Mouse (Mus musculus): ENCODE results near the gene Utp4. TPM values are rescaled to one million over a fixed set of nuclear protein-coding genes. Genes with fewer than 3 reads are reported as not detected.
A peak's percentile ranks its signal among the peaks of the same experiment; 100 is the strongest.
"Not testable (repeated sequence)": the region's sequence is repeated elsewhere in the genome, so short reads cannot be mapped to it uniquely, and the experiment has no call there.

The Utp4 gene
- polyA plus RNA-seq, 2 experiments from 2014 or later, result 40.0 to 54.3 TPM

DNA sequence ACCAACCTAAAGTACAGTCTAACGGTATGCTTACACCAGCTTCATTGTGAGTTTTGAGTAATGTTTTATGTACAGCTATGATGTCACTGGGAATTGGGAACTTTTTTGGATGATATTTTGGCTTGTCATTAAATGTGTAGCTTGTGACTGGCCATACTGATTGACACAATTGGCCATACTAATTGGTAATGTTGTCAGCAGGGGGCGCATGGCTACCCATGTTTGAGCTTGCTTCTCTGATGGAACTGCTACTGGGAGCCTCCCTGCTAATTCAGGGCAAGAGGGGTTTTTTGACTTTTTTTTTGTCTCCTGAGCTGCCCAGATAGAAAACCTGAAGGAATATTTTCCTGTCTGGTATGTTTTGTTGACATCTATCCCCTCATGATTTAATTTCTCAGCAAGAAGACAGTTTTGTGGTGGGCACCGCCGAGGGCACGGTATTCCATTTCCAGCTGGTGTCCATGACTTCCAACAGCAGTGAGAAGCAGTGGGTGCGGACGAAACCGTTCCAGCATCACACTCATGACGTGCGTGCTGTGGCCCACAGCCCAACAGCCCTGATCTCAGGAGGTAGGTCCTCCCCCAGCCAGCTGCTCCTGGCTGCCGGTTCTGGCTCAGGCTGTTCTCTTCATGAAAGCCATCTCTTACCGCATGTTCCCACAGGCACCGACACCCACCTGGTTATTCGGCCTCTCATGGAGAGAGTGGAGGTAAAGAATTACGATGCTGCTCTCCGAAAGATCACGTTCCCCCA is 12.5 kb downstream of the Utp4 start:
- ATAC-seq, result no peak

DNA sequence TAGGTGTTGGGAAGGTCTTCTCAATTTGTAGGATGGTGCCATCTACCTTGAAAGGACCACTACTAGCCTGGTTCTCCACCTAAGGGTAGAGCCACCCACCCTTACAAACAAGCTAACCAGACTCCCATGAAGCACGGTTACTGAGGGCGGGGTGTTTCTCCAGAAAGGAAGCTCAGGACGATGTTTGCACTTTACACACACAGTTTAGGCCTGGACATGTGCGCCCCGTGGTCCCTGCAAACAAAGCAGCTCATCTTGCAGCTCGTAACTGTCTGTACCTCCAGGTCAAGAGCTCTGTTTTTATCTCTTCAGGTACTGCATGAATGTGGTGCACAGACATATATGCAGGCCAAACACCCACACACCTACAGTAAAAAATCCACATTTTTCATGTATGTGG is 13.2 kb downstream of the Utp4 start:
- ATAC-seq, result no peak

DNA sequence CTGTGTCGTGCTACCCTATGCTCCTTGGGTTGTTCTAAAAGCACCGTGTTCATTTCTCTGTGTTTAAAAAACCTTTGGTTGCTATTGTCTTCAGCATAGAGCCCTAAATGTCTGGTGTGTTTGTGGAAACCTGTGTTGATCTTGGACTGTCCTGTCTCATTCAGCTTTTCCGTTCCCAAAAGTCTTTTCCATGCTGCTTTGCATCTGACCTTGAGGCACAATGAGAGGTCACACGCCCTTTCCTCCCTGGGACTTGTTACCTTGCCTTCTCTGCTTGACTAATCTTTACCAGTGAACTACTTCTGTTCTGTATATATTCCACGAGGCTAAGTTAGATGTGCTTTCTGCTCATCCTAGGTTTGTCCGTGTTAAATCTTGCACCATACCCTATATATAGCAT is 14.0 kb downstream of the Utp4 start:
- no peak for ATAC-seq

DNA sequence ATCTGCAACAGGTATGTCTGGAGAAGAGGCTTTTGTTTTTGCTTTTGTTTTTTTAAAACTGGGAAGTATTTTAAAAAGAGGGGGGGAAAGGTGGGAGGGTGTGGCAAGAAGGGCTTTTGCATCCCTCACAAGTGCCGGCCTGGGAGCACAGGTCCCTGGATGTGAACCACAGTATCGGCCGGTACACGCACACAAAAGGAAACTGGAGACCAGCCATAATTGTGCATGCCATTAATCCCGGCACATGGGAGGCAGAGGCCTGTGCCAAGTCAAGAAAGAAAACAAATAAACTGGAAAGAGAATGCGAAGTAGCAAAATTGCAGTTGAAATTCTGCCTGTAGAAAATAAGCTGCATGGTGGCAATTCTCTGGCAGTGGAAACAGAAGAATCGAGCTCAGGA is 14.9 kb downstream of the Utp4 start:
- ATAC-seq, result no peak

DNA sequence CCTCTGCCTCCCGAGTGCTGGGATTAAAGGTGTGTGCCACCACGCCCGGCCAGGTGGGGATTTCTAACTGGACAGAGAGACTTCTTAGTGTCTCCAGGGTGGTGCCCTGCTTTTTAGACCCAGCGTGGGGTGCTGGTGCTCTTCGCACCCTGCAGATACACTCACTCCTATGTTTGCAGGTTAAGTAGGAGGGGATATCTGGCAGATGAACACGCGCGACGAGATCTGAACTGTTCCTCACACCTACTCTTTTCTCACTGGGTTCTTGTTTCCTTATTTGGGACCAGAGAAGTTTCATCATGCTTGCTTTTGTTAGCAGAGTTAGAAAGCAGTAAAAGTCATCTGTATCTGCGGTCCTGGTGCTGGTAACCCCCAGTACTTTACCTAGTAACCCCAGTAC is 20.2 kb downstream of the Utp4 start:
- ATAC-seq, result no peak

DNA sequence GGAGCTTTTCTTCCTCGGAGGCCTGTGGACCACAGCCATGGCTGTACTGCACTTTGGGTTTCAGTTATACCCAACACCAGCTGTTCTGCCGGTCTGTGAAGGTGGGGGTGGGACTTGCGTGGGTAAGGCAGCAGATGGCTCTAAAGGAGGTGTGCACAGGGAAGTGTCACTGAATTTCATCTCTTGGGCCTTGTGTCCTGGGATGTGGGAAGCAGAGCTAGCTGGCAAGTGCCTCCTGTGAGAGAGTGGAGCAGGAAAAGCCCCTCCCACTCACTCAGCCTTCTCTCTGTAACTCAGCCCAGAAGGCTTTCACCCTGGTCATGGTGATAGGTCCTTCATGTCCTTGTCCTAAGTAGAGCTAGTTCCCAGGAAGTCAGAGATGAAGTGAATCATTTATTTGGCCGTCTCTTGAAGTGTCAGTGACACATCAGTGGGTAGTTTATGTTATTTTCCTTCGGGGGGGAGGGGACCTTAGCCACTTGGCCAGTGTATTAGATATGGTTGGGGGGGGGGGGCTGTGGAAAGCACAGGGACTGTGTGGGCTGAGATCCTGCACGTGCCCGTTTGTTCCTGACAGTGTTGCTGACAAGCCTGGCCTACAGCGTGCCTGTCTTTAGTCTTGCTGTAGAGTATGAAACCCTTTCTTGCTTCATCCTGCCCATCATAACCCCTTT is 26.4 kb downstream of the Utp4 start:
- no peak for ATAC-seq

DNA sequence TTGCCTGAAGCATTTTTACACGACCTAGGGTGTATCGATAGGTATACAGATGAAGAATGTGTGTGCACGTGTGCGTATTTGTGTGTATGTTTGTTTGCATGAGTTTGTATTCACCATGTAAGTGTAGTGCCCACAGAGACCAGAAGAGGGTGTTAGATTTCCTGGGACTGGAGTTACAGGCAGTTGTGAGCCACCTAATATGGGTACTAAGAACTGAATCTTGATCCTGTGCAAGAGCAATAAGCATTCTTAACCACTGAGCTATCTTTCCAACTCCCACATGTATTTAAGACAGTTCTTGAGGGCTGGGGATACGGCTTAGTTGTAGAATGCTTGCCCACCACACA is 26.9 kb downstream of the Utp4 start:
- no peak for ATAC-seq

DNA sequence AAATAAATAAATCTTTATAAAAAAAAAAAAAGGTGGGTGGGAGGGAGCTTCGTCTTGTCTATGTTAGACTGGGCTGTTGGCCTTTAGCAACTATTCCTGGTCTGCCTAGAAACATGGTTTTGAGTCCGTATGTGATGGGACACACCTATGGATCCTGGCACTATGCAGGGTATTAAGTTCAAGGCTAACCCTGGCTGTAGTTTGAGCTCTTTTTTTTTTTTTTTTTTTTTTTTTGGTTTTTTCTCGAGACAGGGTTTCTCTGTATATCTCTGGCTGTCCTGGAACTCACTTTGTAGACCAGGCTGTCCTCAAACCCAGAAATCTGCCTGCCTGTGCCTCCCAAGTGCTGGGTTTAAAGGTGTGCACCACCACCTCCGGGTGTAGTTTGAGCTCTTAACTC is 30.6 kb downstream of the Utp4 start:
- no peak for ATAC-seq

DNA sequence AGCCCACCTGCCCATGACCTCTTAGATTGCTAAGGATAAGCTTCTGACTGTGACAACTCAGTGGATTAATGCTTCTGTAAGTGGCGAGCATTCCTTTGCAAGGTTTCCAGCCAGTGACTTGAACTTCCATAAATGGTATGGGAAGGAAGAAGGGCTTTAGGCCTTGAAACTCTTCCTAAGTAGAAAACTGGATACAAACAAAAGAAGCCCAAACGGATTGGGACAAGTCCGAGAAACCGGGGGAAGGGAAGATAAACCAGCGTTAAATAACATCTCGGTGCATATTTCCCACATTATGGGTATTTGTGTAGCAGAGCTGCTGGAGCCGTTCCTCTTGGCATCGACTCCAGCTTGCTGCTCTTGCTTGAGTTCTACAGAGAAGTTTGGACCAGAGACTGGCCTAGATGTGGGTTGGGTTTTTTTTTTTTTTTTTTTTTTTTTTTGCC is 31.5 kb downstream of the Utp4 start:
- no peak for ATAC-seq

DNA sequence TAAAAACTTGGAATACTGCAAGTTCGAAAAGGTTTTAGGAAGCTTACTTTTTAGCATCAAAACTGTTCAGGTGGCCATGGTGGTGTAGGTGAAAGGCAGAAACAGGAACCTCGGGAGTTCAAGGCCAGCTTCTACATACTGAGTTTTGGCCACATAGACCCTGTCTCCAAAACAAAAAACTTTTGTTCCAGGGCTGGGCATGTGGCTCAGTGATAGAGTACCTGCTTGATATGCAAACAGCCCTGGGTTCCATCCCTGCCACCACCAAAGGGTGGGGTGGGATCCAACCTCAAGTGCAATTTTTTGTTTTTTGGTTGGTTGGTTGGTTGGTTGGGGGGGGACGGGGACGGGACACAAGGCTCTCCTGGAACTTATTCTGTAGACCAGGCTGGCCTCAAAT is 32.0 kb downstream of the Utp4 start:
- no peak for ATAC-seq

DNA sequence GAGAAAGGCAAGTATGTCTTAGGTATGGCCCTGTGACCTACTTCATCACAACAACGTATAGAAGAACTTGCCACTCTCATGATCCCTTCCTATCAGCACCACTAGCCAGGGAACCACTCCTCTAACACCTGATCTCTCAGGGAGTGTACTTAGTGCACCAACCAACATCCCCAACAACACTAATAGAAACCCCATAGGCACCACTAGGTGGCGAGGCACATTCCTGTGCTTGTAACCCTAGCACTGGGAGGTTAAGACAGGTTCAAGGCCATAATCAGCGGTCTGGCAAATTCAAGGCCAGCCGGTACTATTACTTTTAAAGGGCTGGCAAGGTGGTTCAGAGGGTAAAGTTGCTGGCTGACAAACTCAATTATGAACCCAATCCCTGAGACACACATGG is 33.8 kb downstream of the Utp4 start:
- ATAC-seq, result no peak

DNA sequence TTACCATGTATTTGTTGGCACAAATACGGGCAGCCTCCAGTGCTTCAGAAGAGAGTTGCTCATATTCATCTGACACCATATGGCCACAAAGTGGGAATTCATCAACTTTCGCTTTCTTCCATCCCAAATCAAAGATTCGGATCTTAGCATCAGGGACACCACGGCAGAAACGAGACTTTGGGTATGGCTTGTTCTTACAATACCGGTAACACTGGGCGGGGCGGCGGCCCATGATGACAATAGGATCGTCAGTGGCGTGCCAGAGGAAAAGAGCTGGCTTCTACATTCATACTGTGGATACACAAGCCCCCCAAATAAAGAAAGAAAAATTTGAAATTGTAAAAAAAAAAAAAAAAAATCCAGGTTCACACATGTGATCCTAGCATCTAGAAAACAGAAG is 34.7 kb downstream of the Utp4 start:
- not testable (repeated sequence) for ATAC-seq

DNA sequence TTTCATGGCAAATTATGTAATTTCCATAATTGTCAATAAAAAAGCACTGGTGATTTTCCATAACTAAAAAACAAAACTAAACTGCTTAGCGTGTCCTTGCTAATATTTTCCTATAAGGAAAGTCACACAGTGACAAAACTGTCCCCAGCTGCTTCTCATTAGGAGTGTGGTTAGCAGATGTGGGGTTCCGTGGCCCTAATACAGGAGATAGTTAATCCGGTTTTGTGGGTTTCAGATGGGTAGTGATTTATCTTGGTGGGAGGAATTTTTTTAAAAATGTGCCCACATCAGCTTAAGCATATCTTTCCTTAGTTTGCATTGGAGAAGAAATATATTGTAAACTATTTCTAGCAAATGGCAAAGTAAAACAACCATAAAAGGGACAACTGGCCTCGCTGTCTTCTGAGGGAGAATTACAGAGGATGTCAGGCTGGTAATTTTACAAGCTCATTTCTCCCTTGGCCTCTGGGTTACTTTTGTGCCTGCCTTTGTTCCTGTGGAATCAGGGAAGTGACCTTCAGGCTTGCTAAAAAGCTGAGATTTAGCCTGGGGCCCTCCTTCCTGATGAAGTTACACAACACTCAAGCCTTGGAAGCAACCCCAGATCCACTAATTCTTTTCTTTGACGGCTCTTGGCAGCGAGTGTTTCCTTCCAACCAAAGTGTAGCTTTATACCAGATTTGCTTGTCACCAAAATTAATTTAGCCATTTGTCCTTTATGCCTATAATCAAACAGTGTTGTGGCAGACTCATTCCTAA is 35.9 kb downstream of the Utp4 start:
- no peak for ATAC-seq

DNA sequence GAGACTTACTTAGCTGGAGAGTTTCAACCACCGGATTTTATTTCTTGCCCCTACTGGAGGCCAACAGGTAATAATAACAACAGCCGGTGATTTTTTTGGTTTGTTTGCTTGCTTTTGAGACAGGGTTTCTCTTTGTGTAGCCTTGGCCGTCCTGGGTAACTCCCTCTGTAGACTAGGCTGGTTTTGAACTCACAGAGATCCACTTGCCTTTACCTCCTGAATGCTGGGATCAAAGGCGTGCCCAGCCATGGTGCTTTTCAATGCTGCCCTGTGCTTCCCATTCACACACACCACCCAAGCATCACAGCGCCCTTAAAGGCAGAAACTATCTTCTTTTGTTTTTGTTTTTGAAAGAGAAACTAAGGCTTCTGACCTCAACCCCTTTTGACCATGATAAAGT is 36.5 kb downstream of the Utp4 start:
- no peak for ATAC-seq

DNA sequence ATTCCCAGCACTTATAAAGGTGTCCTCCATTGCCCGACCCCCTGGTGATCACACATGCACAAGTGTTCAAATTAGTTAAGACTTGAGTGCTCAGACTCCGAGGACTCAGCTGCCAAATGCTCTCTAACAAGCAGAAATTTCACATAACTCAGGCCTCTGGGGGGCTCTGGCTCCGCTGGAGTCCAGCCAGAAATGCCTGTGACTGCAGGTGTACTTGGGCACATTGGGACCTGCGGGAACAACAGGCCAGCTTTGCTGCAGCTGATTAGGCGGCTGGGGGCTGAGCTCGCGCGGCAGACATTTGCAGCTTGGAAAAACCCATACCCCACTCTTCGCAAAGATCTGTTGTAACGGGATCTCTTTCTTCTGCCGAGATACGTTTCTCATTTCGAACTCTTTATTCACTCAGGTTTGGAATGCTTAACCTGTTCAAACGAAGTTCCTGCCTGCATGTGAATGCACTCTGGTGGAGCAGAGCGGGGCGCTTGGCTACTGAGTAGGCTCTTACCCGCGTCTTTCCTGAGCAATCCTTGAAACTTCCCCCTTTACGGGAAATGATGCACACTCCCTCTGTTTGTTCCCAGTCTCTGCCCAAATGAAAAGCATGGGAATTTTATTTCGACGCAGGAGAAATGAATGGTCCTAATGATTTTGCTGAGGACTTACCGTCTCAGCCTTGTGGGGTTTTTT is 39.1 kb downstream of the Utp4 start:
- no peak for ATAC-seq

DNA sequence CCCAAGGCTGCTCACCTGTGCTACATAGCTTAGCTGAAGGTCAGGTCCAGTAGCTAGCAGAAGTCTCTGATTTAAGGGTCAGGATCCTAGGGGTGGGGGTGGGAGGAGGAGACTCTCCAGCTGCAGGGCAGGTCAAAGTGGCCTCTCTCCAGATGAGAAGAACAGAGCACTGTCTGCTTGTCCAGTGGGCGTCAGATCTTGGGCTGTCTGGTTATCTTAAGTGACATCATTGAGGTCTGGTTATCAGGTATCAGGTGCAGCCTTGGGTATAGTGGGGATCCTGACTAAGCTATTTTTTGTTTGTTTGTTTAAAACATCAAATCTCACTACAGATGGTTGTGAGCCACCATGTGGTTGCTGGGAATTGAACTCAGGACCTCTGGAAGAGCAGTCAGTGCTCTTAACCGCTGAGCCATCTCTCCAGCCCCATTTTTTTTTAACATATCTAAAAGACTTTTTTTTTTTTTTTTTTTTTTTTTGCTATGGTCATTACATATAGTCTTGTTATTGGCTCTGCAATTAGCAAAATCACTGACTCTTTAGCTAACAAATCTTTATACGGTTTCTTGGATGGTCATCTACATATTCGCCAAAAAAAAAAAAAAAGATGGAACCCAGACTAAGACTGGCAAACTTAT is 40.2 kb downstream of the Utp4 start:
- no peak for ATAC-seq

DNA sequence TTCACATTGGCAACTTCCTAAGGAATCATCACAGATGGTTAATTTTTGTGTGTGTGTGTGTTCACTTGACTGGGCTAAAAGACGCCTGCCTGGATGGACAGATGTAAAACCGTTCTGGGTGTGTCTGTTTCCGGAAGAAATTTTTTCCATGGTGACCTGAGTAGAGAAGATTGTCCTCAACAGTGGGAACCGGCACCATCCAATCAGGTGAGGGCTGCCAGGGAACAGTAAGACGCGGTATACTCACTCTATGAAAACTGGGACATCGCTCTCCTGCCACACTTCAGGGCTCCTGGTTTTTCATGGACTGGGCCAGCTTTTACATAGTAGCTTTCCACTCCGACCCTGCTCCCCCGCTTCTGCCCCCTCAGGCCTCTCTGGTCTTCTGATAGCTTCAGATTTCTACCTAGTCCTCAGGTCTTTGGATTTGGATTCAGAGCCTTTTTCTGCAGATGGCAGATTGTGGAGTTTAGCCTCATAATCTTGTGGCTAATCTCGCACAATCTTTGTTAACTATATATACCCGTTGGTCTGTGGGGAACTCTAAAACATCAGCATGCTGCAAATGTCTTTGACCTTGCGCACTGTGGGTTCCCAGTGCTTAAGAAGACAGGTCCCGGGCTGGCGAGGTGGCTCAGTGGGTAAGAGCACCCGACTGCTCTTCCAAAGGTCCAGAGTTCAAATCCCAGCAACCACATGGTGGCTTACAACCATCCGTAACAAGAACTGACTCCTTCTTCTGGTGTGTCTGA is 41.0 kb downstream of the Utp4 start:
- no peak for ATAC-seq

DNA sequence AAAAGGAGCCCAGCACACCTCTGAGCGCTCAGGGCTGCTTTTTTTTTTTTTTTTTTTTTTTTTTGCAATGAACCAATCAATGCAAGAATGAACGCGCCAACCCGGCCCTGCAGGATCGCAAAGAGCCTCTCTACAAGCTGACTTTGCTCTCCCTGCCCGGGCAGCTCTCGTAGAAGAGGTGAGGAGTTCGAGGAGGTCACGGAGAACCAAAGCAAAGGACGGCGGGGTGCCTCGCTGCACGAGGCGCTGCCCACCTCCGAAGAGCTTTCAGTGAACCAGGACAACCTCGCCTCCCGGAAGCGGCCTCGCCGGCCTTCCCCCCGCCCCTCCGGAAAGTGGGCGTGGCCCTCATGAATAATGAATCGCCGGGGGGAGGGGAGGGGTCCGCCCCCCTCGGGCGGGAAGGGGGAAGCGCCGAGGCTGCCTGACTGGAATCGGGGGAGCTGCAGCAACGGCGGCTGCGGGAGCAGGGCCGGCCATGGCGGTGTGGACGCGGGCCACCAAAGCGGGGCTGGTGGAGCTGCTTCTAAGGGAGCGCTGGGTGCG is 42.0 kb downstream of the Utp4 start, which contains the start of gene Sntb2:
Gene Sntb2 (plus strand): TSS at position 427 of the 546 bp plus-strand sequence.
- peak; percentile 70 for ATAC-seq

DNA sequence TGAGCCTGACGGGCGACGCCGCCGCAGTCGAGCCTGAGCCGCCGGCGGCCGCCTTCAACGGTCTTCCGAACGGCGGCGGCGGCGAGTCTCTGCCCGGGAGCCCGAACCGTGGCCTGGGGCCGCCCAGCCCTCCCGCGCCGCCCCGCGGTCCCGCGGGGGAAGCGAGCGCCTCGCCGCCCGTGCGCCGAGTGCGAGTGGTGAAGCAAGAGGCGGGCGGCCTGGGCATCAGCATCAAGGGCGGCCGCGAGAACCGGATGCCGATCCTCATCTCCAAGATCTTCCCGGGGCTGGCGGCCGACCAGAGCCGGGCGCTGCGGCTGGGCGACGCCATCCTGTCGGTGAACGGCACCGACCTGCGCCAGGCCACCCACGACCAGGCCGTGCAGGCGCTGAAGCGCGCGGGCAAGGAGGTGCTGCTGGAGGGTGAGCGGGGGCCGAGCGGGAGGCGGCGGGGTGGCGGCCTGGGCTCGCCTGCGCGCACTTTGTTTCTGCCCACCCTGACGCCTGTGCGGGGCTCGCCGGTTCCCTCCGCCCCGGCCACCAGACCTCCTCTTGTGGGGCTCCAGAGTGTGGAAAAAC is 42.6 kb downstream of the Utp4 start:
- ATAC-seq, result peak; percentile 32

DNA sequence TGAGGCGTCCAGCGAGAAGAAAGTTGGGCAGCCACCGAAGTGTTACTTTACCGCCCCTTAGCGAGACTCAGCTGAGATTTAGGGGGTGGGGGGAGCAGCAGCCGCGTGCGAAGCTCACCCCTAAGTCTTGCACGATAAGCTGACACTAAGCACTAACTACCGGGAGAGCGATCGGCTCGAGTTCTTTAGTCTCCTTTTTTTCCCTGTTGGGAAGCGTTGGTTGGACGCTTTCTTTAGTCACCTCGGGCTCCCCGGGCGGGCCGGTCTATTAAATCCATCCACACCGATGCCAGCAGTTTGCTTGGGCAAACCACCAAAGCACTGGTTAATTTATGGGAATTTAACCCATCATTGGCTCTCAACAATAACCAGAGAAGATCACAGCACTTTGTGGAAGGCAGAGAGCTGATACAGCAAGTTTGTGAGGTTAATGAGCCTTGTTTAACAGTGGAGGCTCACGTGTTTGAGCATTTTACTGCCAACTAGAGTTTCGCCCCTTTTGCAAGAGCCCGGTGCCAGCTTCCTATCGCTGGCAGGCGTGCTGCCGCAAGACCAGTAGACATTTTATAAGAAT is 43.1 kb downstream of the Utp4 start:
- ATAC-seq, result peak; percentile 14
